Mouse (Mus musculus): ENCODE data around the gene Alyref. TPM values are rescaled to one million over a fixed set of nuclear protein-coding genes. Genes with fewer than 3 reads are reported as not detected.

The Alyref gene
- polyA plus RNA-seq, 1 experiment: 23.6 TPM

GRCm38 (mm10) chr11:120555260-120555659 lies 42.9 kb downstream of the Alyref start:
- H3K4me3 ChIP-seq (ENCODE audit: control insufficient read depth, low read depth, low read length): no peak overlapping the region
- no peak overlapping the region for H3K27ac ChIP-seq (ENCODE audit: control insufficient read depth, insufficient read depth, low read depth, low read length)
- TF ChIP-seq POLR2A (IDR thresholded peaks at IDR 0.05; ENCODE audit: control insufficient read depth, low read depth, low read length) (no peak), CTCF (IDR thresholded peaks at IDR 0.05; ENCODE audit: control insufficient read depth, insufficient read depth, insufficient replicate concordance, low read depth, low read length) (no peak)
- H3K4me1 ChIP-seq (ENCODE audit: control insufficient read depth, insufficient read depth, low read length): peaks cover 4% of the 10 kb centered on the region; the same call in 1 of the 2 replicates
- H3K36me3 ChIP-seq (ENCODE audit: control insufficient read depth, insufficient read depth, low read length): no peaks in the 10 kb centered on the region
- H3K27me3 ChIP-seq (ENCODE audit: control insufficient read depth, insufficient read depth, low read length): no peaks in the 10 kb centered on the region

- no peaks in the 10 kb centered on the region for H3K36me3 ChIP-seq (ENCODE audit: control insufficient read depth, insufficient read depth, low read length)
- no peak overlapping the region for H3K27ac ChIP-seq (ENCODE audit: control insufficient read depth, insufficient read depth, low read depth, low read length)
- H3K4me1 ChIP-seq (ENCODE audit: control insufficient read depth, insufficient read depth, low read length): peaks cover 7% of the 10 kb centered on the region
- TF ChIP-seq POLR2A (IDR thresholded peaks at IDR 0.05; ENCODE audit: control insufficient read depth, low read depth, low read length) (no peak), CTCF (IDR thresholded peaks at IDR 0.05; ENCODE audit: control insufficient read depth, insufficient read depth, insufficient replicate concordance, low read depth, low read length) (no peak)
- H3K4me3 ChIP-seq (ENCODE audit: control insufficient read depth, low read depth, low read length): no peak overlapping the region
- H3K27me3 ChIP-seq (ENCODE audit: control insufficient read depth, insufficient read depth, low read length): no peaks in the 10 kb centered on the region
Measured at GRCm38 (mm10) chr11:120554834-120555233, 43.3 kb downstream of the Alyref start.

- Histone ChIP-seq H3K27ac (ENCODE audit: control insufficient read depth, insufficient read depth, low read depth, low read length) (no peak overlapping the region), H3K27me3 (ENCODE audit: control insufficient read depth, insufficient read depth, low read length) (no peaks in the 10 kb centered on the region), H3K36me3 (ENCODE audit: control insufficient read depth, insufficient read depth, low read length) (no peaks in the 10 kb centered on the region), H3K4me3 (ENCODE audit: control insufficient read depth, low read depth, low read length) (no peak overlapping the region), H3K4me1 (ENCODE audit: control insufficient read depth, insufficient read depth, low read length) (peaks cover 14% of the 10 kb centered on the region)
- TF ChIP-seq POLR2A (IDR thresholded peaks at IDR 0.05; ENCODE audit: control insufficient read depth, low read depth, low read length): no peak
- TF ChIP-seq CTCF (IDR thresholded peaks at IDR 0.05; ENCODE audit: control insufficient read depth, insufficient read depth, insufficient replicate concordance, low read depth, low read length): no peak
Measured at GRCm38 (mm10) chr11:120552736-120553135, 45.4 kb downstream of the Alyref start.

GRCm38 (mm10) chr11:120550810-120551440 lies 47.2 kb downstream of the Alyref start, which contains the start of gene Ppp1r27:
Gene Ppp1r27, minus strand, starts transcription at chr11:120551132.
- Histone ChIP-seq H3K27ac (ENCODE audit: control insufficient read depth, insufficient read depth, low read depth, low read length) (peak within 1 kb of the TSS; percentile 77), H3K27me3 (ENCODE audit: control insufficient read depth, insufficient read depth, low read length) (no peaks in the 10 kb centered on the region)
- TF ChIP-seq CTCF (IDR thresholded peaks at IDR 0.05; ENCODE audit: control insufficient read depth, insufficient read depth, insufficient replicate concordance, low read depth, low read length) (no peak), POLR2A (IDR thresholded peaks at IDR 0.05; ENCODE audit: control insufficient read depth, low read depth, low read length) (peak; percentile 52; the same call in 1 of the 2 replicates)

GRCm38 (mm10) chr11:120549986-120550809 lies 48.0 kb downstream of the Alyref start:
- no peaks in the 10 kb centered on the region for H3K36me3 ChIP-seq (ENCODE audit: control insufficient read depth, insufficient read depth, low read length)
- peak overlapping the region; percentile 98 for H3K4me3 ChIP-seq (ENCODE audit: control insufficient read depth, low read depth, low read length)
- no peak for TF ChIP-seq CTCF (IDR thresholded peaks at IDR 0.05; ENCODE audit: control insufficient read depth, insufficient read depth, insufficient replicate concordance, low read depth, low read length)
- TF ChIP-seq POLR2A (IDR thresholded peaks at IDR 0.05; ENCODE audit: control insufficient read depth, low read depth, low read length): no peak
- no peaks in the 10 kb centered on the region for H3K27me3 ChIP-seq (ENCODE audit: control insufficient read depth, insufficient read depth, low read length)
- peak overlapping the region; percentile 77 for H3K27ac ChIP-seq (ENCODE audit: control insufficient read depth, insufficient read depth, low read depth, low read length)
- H3K4me1 ChIP-seq (ENCODE audit: control insufficient read depth, insufficient read depth, low read length): peaks cover 14% of the 10 kb centered on the region

More at GRCm38 (mm10) chr11:120550810-120551440, 47.2 kb downstream of the Alyref start, which contains the start of gene Ppp1r27:
- Histone ChIP-seq H3K36me3 (ENCODE audit: control insufficient read depth, insufficient read depth, low read length) (no peaks in the 10 kb centered on the region), H3K4me3 (ENCODE audit: control insufficient read depth, low read depth, low read length) (peak within 1 kb of the TSS; percentile 98), H3K4me1 (ENCODE audit: control insufficient read depth, insufficient read depth, low read length) (peaks cover 14% of the 10 kb centered on the region)

GRCm38 (mm10) chr11:120549168-120549945 lies 48.8 kb downstream of the Alyref start, which contains the start of gene Mcrip1:
Gene Mcrip1, minus strand, starts transcription at chr11:120549727.
- TF ChIP-seq CTCF (IDR thresholded peaks at IDR 0.05; ENCODE audit: control insufficient read depth, insufficient read depth, insufficient replicate concordance, low read depth, low read length) (no peak), POLR2A (IDR thresholded peaks at IDR 0.05; ENCODE audit: control insufficient read depth, low read depth, low read length) (peak; percentile 72)
- Histone ChIP-seq H3K36me3 (ENCODE audit: control insufficient read depth, insufficient read depth, low read length) (no peaks in the 10 kb centered on the region), H3K27ac (ENCODE audit: control insufficient read depth, insufficient read depth, low read depth, low read length) (peak within 1 kb of the TSS; percentile 89), H3K4me3 (ENCODE audit: control insufficient read depth, low read depth, low read length) (peak within 1 kb of the TSS; percentile 98), H3K27me3 (ENCODE audit: control insufficient read depth, insufficient read depth, low read length) (no peaks in the 10 kb centered on the region), H3K4me1 (ENCODE audit: control insufficient read depth, insufficient read depth, low read length) (peaks cover 14% of the 10 kb centered on the region)
